ENCODE assay signal across 8 mouse cellular contexts in genomic region chr5:124868981-124869380, GRCm38 (mm10). TPM values are rescaled to one million over a fixed set of nuclear protein-coding genes. Genes with fewer than 3 reads are reported as not detected.
A peak's percentile ranks its signal among the peaks of the same experiment; 100 is the strongest.
DNase-seq lines count a peak whose midpoint lies in the region; ATAC-seq lines count a peak whose summit lies in the region.

No protein-coding gene starts in this region.

- peaks cover 17% of the 10 kb centered on the region for H3K36me3 ChIP-seq in liver, embryonic 12.5 days
- H3K36me3 ChIP-seq in heart, embryonic 16.5 days (ENCODE audit: control insufficient read depth, insufficient read depth), result 0 out of 2 replicates have a peak, but pooled peaks cover 2% of the 10 kb centered on the region

- DNase-seq in liver, result peak; percentile 40
- DNase-seq in adrenal gland, postnatal 10 days, result peak; percentile 71
- DNase-seq in embryo, embryonic 11 days, result peak; percentile 66
- peak; percentile 66 for DNase-seq in left cerebral cortex, adult 11 months (ENCODE audit: low spot score)
- peak; percentile 80 for DNase-seq in naive thymus-derived CD4-positive, alpha-beta T cell, adult 2 months (ENCODE audit: low read depth)
- peak; percentile 64 to 72 for DNase-seq in thymus, postnatal 36 days

- H3K4me3 ChIP-seq in liver, embryonic 12.5 days, result no peak overlapping the region
- H3K4me3 ChIP-seq in heart, embryonic 16.5 days (ENCODE audit: low read length), result no peak overlapping the region

- H3K9ac ChIP-seq in liver, embryonic 12.5 days, result no peak overlapping the region
- no peak overlapping the region for H3K9ac ChIP-seq in heart, embryonic 16.5 days (ENCODE audit: low read length)

- H3K4me2 ChIP-seq in liver, embryonic 12.5 days, result no peak overlapping the region
- no peak overlapping the region for H3K4me2 ChIP-seq in heart, embryonic 16.5 days (ENCODE audit: low read depth, low read length)

- H3K27ac ChIP-seq in liver, embryonic 12.5 days, result no peak overlapping the region
- H3K27ac ChIP-seq in heart, embryonic 16.5 days (ENCODE audit: low read length), result no peak overlapping the region

- ATAC-seq in liver, embryonic 12.5 days, result no peak
- peak; percentile 62 for ATAC-seq in heart, embryonic 16.5 days (replicated peaks; ENCODE audit: extremely low read depth, insufficient read depth, low FRiP score)

- H3K9me3 ChIP-seq in liver, embryonic 12.5 days (replicated peaks), result no peaks in the 10 kb centered on the region
- no peaks in the 10 kb centered on the region for H3K9me3 ChIP-seq in heart, embryonic 16.5 days (replicated peaks; ENCODE audit: control insufficient read depth, low read length)

- peaks cover 24% of the 10 kb centered on the region for H3K4me1 ChIP-seq in liver, embryonic 12.5 days
- H3K4me1 ChIP-seq in heart, embryonic 16.5 days (ENCODE audit: control insufficient read depth, insufficient read depth, low read length), result peaks cover 29% of the 10 kb centered on the region

- no peaks in the 10 kb centered on the region for H3K27me3 ChIP-seq in liver, embryonic 12.5 days (replicated peaks)
- H3K27me3 ChIP-seq in heart, embryonic 16.5 days (ENCODE audit: control insufficient read depth, insufficient read depth, low read length), result no peaks in the 10 kb centered on the region

- 55% methylated on average over 4 of the region's 4 CpGs for WGBS in liver, embryonic 12.5 days (ENCODE audit: insufficient replicate concordance)
- 35% methylated on average over 4 of the region's 4 CpGs for WGBS in heart, embryonic 16.5 days

RNA-seq across cellular contexts. Expression of gene Zfp664, which starts 6.5 kb away (rescaled TPM):
- 21.3 and 22.6 TPM in 2 replicates for polyA plus RNA-seq in liver, embryonic 12.5 days (2016; fragmentation: Nextera tagmentation; extraction: Ambion mirVana)
- 10 to 100 TPM; 48.5 to 58.8 TPM for total RNA-seq in adrenal gland, postnatal 10 days (2021)
- 54.2 and 56.0 TPM in 2 replicates for polyA plus RNA-seq in heart, embryonic 16.5 days (2015; fragmentation: Nextera tagmentation; extraction: Ambion mirVana)

RNA-seq across cellular contexts. Expression of gene Ccdc92, which starts 6.8 kb away (rescaled TPM):
- polyA plus RNA-seq in liver, embryonic 12.5 days (2016; fragmentation: Nextera tagmentation; extraction: Ambion mirVana), result 0.93 and 1.3 TPM in 2 replicates
- total RNA-seq in adrenal gland, postnatal 10 days (2021), result 1 to 10 TPM; 4.3 to 6.1 TPM
- polyA plus RNA-seq in heart, embryonic 16.5 days (2015; fragmentation: Nextera tagmentation; extraction: Ambion mirVana), result 3.1 and 3.2 TPM in 2 replicates
